Mouse (Mus musculus): Measurements from ENCODE around the gene Depdc1b.

The Depdc1b gene

DNA sequence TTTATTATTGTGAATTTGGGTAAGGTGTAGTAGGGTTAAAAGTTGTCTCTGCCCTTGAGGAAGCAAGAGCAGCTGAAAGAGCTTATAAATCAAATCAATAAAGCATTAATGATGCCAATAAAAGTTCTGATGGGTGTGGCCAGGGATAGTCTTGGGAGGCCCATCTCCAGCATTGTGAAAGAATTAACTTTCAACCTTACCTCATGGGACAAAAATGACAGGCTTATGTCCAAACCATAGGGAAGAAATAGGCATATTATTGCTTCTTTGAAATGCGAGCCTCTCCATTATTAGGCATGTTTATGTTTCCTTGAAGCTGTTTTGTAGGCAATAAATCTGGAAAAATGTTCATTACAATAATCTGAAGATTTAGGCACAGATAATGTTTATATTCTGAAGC, 122.9 kb downstream of the Depdc1b start:
- DNase-seq (ENCODE audit: low spot score in 2 of 2) = no peak

DNA sequence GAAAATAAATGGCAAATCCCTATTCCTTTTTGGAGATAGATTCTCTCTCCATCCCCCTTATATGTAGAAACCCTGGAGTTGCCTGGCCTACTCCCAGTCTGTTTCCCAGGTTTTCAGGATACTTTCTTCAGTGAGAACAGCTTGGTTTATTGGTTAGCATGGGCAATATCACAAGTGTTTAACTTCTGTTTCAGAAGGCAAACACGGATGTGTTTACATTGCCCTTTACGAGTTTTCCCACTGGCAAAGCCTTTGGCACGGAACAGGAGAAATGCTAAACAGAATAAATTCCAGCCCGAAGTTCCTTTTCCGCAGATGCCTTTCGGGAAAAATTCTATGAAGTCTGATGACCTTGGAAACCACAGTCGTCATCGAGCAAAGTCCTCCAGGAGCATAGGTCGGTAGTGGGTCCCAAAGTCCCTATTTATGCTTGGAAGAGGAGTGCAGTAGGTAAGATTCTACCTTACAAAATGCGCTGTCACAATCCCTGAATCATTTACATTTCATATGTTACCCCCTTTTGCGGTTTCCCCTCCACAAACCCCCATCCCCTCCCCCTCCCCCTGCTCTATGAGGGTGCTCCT, 132.3 kb downstream of the Depdc1b start:
- no peak for DNase-seq (ENCODE audit: low spot score in 2 of 2)

DNA sequence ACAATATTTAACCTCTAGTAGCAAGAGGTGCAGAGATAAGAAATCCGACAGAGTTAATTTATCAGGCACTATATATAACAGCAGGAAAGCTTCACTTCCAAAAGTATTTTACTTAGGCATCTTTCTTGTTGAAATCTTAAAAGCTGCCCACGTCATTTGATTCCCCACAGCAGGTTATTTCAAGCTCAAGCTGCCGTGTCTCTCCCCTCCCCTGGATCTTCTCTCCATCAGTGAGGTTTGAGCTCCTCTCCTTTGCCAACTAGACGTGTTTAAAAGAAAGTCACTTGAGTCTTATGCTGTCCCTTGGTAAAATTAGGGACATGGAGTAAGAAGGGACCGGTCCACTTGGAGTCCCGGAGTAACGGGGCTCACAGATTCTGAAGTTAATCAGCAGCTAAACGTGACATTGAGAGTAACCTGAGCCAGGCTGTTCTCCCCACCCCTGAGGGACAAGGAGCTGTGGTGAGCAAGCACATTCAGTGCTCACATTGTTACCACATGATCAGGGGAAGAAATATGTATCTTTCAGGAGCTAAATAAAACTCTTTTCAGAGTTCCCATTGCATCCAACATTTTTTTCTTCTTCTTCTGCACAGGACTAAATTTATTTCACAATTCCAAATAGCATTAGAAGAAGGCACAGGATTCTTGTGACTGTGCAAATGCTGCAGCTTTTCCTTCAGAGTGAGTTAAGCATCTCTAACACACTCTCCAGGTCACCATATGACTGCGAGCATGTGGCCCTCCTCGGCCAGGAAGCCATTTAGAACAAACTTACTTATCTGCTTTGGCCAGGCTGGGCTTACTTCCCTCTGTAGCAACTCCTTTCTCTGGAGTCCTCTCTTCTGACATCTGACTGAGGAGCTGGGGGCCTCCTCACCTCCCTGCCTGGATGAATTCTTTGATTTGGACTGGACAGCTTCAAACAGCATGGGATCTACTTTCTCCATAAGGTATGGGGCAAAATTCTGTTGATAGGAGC, 133.3 kb downstream of the Depdc1b start, which contains the start of gene Pde4d:
TSS of gene Pde4d (plus strand) at position 833 of the 982 bp plus-strand sequence.
- DNase-seq (ENCODE audit: low spot score in 2 of 2) = peak; percentile 31 to 48

DNA sequence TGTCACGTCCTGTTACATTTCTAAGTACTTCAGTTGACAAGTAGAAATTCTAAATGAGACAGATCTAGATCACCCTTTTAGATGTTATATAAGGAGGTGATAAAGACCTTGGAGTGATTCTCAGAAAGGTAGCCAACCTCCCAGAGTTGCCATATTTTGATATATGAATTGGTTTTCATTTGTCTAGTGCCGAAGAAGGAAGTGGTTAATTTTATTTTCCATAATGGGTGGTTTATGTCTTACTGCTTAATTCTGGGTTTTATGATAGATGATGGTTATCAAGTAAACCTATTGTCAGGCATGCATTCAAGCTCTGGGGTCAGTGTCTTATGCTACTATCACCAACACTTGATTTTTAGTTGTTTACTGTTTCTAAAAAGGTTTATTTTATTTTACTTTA, 135.0 kb downstream of the Depdc1b start:
- DNase-seq (ENCODE audit: low spot score in 2 of 2) = no peak

DNA sequence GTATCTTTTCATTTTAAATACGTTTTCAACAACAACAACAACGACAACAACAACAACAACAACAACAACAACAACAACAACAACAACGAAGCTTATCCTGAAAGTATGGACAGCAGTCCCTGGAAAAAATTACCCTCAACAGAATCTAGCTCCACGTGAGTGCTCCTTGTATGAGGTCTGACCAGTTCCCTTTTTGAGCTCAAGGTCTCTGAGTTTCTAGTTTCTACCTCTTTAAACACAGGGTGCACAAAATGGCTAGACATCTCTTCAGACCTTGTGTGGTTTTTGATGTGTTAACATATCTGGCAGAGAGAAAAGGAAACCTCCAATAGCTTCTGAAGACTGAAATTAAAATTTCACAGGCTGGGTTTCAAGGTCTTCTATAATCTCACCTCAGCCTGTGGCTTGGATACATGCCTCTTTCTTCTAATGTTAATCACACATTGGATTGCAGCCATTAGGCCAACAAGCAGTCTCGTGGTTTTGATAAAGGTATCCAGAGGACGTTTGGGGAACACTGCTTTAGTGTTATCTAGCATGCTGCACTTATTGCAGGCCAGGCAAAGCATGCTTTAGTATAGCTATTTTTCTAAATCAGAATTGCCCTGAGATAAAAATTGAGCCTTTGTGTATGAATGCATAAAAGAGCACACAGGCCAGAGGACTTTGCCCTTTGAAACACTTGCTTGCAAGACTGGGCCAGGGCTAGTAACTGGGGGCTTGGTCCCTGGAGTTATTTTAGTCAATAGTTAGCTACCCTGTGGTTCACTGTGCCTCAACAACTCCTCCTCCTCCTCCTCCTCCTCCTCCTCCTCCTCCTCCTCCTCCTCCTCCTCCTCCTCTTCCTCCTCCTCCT, 137.2 kb downstream of the Depdc1b start:
- DNase-seq (ENCODE audit: low spot score in 2 of 2) = no peak

All from right cerebral cortex, adult 2 months (tissue).